Mouse (Mus musculus): ENCODE data around the gene Kcnj14.

DNA sequence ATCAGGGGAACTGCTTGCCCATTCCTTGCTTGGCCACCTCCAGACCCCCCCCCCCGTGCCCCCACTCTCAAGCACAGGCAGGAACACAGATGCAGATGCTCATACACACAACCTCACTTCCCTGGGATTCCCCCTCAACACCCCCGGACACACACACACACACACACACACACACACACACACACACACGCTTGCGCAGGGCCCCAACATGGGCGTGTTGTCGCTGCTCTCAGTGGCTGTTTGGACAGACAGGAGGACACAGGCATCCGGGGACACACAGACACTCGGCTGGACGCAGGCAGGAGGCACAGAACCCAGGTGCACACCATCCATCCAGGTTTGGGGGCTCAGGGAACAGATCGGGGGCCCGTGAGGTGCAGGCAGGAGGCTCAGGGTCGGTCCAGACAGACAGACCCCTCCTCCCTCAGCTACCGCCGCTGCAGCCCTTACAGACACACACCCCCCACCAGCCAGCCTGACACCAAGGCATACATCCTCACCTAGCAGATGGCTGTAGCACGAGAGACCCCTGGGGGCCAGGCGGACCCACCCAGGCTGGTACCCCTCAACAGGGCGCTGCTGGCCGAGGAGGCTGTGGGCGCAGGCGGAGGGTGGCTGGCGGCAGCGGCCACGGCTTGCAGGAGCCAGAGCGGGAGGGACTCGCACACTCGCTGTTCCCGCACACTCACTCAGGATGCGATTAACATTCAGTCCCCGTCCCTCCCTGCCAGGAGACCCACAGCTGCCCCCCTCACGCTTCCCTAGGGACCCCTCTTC is 45.9 kb upstream of the Kcnj14 start:
- no peak for TF ChIP-seq CTCF (IDR thresholded peaks at IDR 0.05; ENCODE audit: low read depth, low read length)
- no peak for TF ChIP-seq POLR2A (IDR thresholded peaks at IDR 0.05; ENCODE audit: borderline replicate concordance, low read depth, low read length)
